Mouse (Mus musculus) thymus, adult 18-20 months (tissue): ENCODE results near the gene Pank2.

Source experiments
- DNase-seq, 2 experiments: peaks; one replicate each; pipeline ENCODE4 v3.0.0; 2022; ENCODE audit warnings: mixed read lengths in 2 of 2

The Pank2 gene

DNA sequence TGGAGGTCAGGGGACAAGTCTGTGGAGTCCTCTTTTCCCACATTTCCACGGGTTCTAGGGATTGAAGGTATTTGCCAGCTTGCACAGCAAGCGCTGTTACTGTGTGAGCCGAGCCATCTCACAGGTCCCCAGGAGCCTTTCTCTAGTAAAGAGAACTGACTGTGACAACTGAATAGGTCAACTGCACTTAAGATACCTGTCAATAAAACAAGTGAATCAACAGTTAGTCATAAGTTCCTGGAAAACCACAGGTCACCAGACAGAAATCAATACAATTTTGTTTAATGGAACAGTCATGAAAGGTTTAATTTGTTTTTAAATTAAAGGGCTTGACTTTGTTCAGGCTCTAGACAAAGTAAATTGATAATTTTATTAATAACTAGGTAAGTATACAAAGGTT, 68.3 kb downstream of the Pank2 start:
- no peak for DNase-seq

DNA sequence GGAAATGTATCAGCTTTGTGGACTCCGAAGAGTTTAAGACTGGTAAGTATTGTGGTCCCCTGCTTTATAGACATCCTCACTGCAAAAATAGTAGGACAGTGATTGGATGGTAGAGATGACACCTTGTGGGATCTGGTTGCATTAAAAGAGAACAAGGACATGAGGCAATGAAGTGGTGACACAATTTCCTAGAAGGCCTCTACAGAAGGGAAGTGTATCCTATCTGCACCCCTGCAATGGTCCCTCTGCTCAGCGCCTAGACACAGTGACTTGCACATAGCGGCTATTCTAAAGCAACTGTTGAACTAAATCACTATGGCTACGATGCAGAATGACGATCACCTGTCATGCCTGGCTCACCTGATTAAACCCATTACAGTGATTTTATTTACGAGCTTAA, 75.3 kb downstream of the Pank2 start:
- no peak for DNase-seq

DNA sequence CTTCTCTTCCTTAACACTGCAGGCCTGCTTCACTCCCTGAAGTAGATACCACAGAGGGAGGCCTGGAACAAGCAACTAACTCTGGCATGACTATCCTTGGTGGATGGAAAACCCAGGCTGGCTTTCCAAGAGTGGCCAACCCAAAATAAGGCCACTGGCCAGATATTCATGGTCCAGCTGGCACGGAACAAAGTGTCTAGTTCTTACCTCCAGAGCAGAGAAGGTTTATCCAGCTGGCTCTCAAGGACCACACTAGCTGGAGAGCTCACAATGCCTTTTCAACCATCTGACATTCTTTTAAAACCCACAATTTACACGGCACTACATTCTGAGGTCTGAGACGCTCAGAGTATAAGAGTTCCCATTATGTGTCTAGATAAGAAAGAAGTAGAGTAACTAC, 82.2 kb downstream of the Pank2 start:
- no peak for DNase-seq

DNA sequence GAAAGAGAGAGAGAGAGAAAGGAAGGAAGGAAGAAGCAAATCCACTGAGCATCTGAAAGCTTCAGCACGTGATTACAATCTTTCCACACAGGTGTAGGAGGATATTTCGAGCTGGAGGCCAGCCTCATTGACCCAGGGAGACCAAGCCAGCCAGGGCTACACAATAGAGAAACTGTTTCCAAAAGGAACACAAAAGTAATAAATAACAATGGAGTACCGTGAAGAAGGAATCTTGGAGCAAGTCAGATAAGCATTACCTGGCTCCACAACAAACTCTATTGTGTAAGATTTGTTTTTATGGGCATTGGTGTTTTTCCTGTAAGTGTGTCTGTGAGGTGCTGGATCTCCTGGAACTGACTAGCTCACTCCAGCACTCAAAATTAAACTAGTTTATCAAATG, 83.3 kb downstream of the Pank2 start:
- DNase-seq: no peak
